Mouse (Mus musculus) heart, embryonic 14.5 days (tissue): Measurements from ENCODE around the gene Ylpm1. TPM values are rescaled to one million over a fixed set of nuclear protein-coding genes. Genes with fewer than 3 reads are reported as not detected.

Source experiments
- ATAC-seq: fragments of 200-750 bp; cut with Nextera tagmentation; 2 replicates; pipeline ENCODE4 v1.8.0; 2017; ENCODE audit warnings: low read depth, moderate TSS enrichment; ENCODE audit not compliant: insufficient number of reproducible peaks, insufficient read depth, low FRiP score
- H3K27ac ChIP-seq, 2 experiments: fragments of 200-500 bp in 1 of 2; fragments of 300-500 bp in 1 of 2; sonication (generic) in 1 of 2; replicated peaks in 1 of 2; 2 replicates each; pipeline ENCODE4 v1.5.1; 2012 to 2014; ENCODE audit warnings: low read depth in 2 of 2, low read length in 2 of 2, control low read depth in 1 of 2, mild to moderate bottlenecking in 1 of 2, mixed read lengths in 1 of 2; ENCODE audit not compliant: control insufficient read depth in 1 of 2, insufficient read depth in 1 of 2
- H3K27me3 ChIP-seq: fragments of 300-500 bp; sonication (generic); 2 replicates; pipeline ENCODE4 v1.6.1; 2014; ENCODE audit warnings: mild to moderate bottlenecking, low read length, control low read depth; ENCODE audit not compliant: control insufficient read depth, insufficient read depth
- H3K36me3 ChIP-seq: fragments of 300-500 bp; sonication (generic); 2 replicates; pipeline ENCODE4 v1.6.1; 2014; ENCODE audit warnings: mild to moderate bottlenecking, control low read depth, low read length, mixed read lengths; ENCODE audit not compliant: control insufficient read depth, insufficient read depth
- H3K4me1 ChIP-seq, 2 experiments: fragments of 200-500 bp in 1 of 2; fragments of 300-500 bp in 1 of 2; sonication (generic) in 1 of 2; 2 replicates each; pipeline ENCODE4 v1.6.1; 2012 to 2014; ENCODE audit warnings: low read length in 2 of 2, control low read depth in 1 of 2, mixed read lengths in 1 of 2; ENCODE audit not compliant: control insufficient read depth in 2 of 2, insufficient read depth in 2 of 2
- H3K4me2 ChIP-seq: fragments of 300-500 bp; sonication (generic); 2 replicates; pipeline ENCODE4 v1.6.1; 2014; ENCODE audit warnings: mild to moderate bottlenecking, low read length
- H3K4me3 ChIP-seq, 2 experiments: fragments of 200-500 bp in 1 of 2; fragments of 300-500 bp in 1 of 2; sonication (generic) in 1 of 2; 2 replicates each; pipeline ENCODE4 v1.5.1; 2012 to 2014; ENCODE audit warnings: low read length in 2 of 2, mild to moderate bottlenecking in 2 of 2, control low read depth in 1 of 2, low read depth in 1 of 2, moderate library complexity in 1 of 2; ENCODE audit not compliant: control insufficient read depth in 1 of 2, insufficient read depth in 1 of 2
- H3K9ac ChIP-seq: fragments of 300-500 bp; sonication (generic); 2 replicates; pipeline ENCODE4 v1.6.1; 2014; ENCODE audit warnings: mild to moderate bottlenecking, low read length
- H3K9me3 ChIP-seq: fragments of 300-500 bp; sonication (generic); 2 replicates; pipeline ENCODE4 v1.6.1; 2016; ENCODE audit warnings: low read length, control low read depth; ENCODE audit not compliant: control insufficient read depth
- WGBS: fragments of 180-500 bp; shearing (Covaris S2); extraction: QIAGEN DNeasy Blood & Tissue Kit; methylation state at CpG from one replicate; pipeline ENCODE4 v1.1.7; 2014; 5-methylcytosine and 5-hydroxymethylcytosine counted together
- polyA plus RNA-seq: library from polyadenylated mRNA; unstranded; fragments of >200 nt; fragmentation: Nextera tagmentation; extraction: Ambion mirVana; gene quantifications from 2 replicates; pipeline ENCODE4 v1.2.1, GENCODE M21; 2014

The Ylpm1 gene
- polyA plus RNA-seq, 1 experiment from 2014 or later: 27.1 TPM

- WGBS: 15% methylated on average over 18 of the region's 18 CpGs
- ATAC-seq: no peak
These were observed 114.0 kb downstream of the Ylpm1 start for GRCm38 (mm10) chr12:85110011-85110697.

GRCm38 (mm10) chr12:85110698-85111592 lies 114.8 kb downstream of the Ylpm1 start, which contains the start of the genes Prox2 and Dlst:
Gene Prox2, minus strand, starts transcription at chr12:85110759.
Gene Dlst, plus strand, starts transcription at chr12:85110833.
- Histone ChIP-seq H3K4me3 (peak within 1 kb of the TSS; percentile 95 to 99), H3K4me1 (peaks cover 15 to 41% of the 10 kb centered on the region in 2 experiments), H3K9ac (peak within 1 kb of the TSS; percentile 99), H3K27me3 (no peaks in the 10 kb centered on the region), H3K36me3 (peaks cover 23% of the 10 kb centered on the region), H3K4me2 (peak within 1 kb of the TSS; percentile 87), H3K9me3 (no peaks in the 10 kb centered on the region), H3K27ac (peak within 1 kb of the TSS; percentile 89 to 96)
- ATAC-seq: peak; percentile 87
- under 1% methylated on average over 74 of the region's 83 CpGs for WGBS

More at GRCm38 (mm10) chr12:85110011-85110697, 114.0 kb downstream of the Ylpm1 start:
- Histone ChIP-seq H3K36me3 (peaks cover 15% of the 10 kb centered on the region), H3K27me3 (no peaks in the 10 kb centered on the region), H3K4me2 (peak overlapping the region; percentile 87), H3K9ac (peak overlapping the region; percentile 99), H3K4me1 (peaks cover 15 to 37% of the 10 kb centered on the region in 2 experiments), H3K4me3 (peak overlapping the region; percentile 95 to 99), H3K9me3 (no peaks in the 10 kb centered on the region), H3K27ac (peak overlapping the region; percentile 89 to 96)

DNA sequence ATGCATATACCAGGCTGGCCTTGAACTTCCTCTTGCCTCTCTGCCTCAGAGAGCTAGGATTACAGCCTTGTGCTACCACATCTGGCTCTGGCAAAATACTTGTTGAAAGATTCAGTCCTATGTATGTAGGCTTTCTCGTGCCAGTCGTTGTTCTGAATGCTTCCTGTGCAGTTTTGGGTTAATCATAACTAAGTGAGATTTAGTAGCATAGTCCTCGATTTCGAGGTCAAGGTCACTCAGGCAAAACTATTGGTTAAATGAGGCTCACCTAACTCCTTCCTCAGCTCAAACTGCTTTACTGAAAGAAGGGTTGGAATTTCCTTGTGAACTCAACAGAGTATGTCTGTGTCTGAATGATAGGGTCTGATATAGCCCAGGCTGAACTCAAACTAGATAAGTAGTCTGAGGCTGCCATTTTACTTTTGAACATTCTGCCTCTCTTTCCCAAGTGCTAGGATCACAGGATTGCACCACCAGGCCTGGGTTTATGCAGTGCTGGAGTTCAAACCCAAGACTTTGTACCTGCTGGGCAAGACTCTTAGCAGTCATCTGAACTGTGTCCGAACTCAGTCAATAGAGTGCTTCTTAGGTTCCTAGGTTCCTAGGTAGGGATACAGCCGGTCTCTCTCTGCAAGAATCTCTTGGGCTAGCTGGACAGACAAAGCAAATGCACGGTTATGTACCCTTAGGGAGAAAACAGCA lies 116.6 kb downstream of the Ylpm1 start:
- H3K9ac ChIP-seq: no peak overlapping the region; the same call in 1 of the 2 replicates
- H3K27ac ChIP-seq: peak overlapping the region; percentile 49 to 56; a peak in 3 of 4 replicates
- H3K4me3 ChIP-seq: no peak overlapping the region
- ATAC-seq: no peak
- WGBS: 74% methylated on average over 7 of the region's 7 CpGs
- H3K36me3 ChIP-seq: peaks cover 33% of the 10 kb centered on the region
- H3K9me3 ChIP-seq: no peaks in the 10 kb centered on the region
- H3K4me2 ChIP-seq: peak overlapping the region; percentile 87
- H3K27me3 ChIP-seq: no peaks in the 10 kb centered on the region
- H3K4me1 ChIP-seq: peaks cover 10 to 33% of the 10 kb centered on the region in 2 experiments

DNA sequence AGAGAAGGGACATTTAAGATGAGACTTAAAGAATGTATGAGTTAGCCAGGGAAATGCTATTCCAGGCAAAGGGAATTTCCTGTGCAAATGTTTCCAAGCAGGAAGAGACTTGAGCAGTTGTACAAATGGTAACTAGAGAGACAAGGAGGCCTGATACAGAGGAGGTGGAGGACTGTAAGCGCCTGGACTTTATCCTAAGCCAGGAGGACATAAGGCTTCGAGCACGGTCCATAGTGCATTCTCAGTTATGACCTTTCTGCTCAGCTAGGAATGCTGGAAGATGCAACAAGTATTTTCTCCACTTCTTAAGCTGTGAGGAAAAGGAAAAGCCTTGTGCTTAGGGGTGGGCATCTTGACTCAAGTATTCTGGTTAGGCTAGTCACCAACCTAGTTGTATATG lies 117.2 kb downstream of the Ylpm1 start:
- ATAC-seq: no peak
- Histone ChIP-seq H3K36me3 (peaks cover 40% of the 10 kb centered on the region), H3K9ac (no peak overlapping the region), H3K27ac (peak overlapping the region in 1 of 2 experiments; percentile 56; a peak in 1 of 4 replicates), H3K9me3 (no peaks in the 10 kb centered on the region), H3K4me3 (no peak overlapping the region), H3K27me3 (no peaks in the 10 kb centered on the region), H3K4me2 (peak overlapping the region; percentile 87), H3K4me1 (peaks cover 10 to 33% of the 10 kb centered on the region in 2 experiments)
- 83% methylated on average over 3 of the region's 3 CpGs for WGBS

- no peak overlapping the region for H3K9ac ChIP-seq
- H3K27ac ChIP-seq: no peak overlapping the region
- H3K9me3 ChIP-seq: no peaks in the 10 kb centered on the region
These were observed 117.8 kb downstream of the Ylpm1 start for GRCm38 (mm10) chr12:85113917-85114316.

DNA sequence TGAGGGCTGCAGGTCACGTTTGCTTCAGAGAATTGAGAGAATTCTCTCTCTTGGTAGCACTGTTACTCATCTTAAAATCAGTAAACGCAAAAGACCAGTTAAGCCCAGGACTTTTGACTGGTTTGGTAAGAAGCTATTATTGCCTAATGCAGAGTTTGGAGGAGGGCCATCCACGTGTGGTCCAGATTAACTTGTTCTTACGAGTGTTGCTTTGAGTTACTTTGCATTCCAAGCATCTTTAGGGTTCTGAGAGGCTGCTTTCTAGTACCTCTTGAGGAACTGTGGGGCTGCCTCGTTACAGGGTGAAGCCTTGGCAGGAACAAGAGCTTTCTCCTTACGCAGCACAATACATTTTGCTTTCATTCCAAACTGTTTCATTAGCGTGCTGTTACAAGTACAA lies 119.6 kb downstream of the Ylpm1 start:
- Histone ChIP-seq H3K9me3 (no peaks in the 10 kb centered on the region), H3K9ac (no peak overlapping the region), H3K27ac (no peak overlapping the region), H3K36me3 (peaks cover 63% of the 10 kb centered on the region), H3K27me3 (no peaks in the 10 kb centered on the region), H3K4me2 (no peak overlapping the region), H3K4me1 (peaks cover 7 to 28% of the 10 kb centered on the region in 2 experiments), H3K4me3 (no peak overlapping the region)
- WGBS: 71% methylated on average over 7 of the region's 7 CpGs
- no peak for ATAC-seq

More at GRCm38 (mm10) chr12:85113917-85114316, 117.8 kb downstream of the Ylpm1 start:
- Histone ChIP-seq H3K36me3 (peaks cover 46% of the 10 kb centered on the region), H3K4me2 (no peak overlapping the region), H3K4me3 (no peak overlapping the region), H3K27me3 (no peaks in the 10 kb centered on the region), H3K4me1 (peaks cover 10 to 33% of the 10 kb centered on the region in 2 experiments)
- 80% methylated on average over 3 of the region's 3 CpGs for WGBS
- no peak for ATAC-seq
